Mouse (Mus musculus) testis, adult 2 months (tissue): ENCODE results near the gene Ociad1. TPM values are rescaled to one million over a fixed set of nuclear protein-coding genes. Genes with fewer than 3 reads are reported as not detected.

Experiments
- H3K27ac ChIP-seq: fragments of 200-500 bp; 2 replicates; pipeline ENCODE4 v1.5.1; 2012; ENCODE audit warnings: low read depth, low read length; ENCODE audit not compliant: control insufficient read depth, insufficient read depth
- H3K27me3 ChIP-seq: fragments of 200-500 bp; 2 replicates; pipeline ENCODE4 v1.6.1; 2012; ENCODE audit warnings: mild to moderate bottlenecking, low read length, moderate library complexity; ENCODE audit not compliant: control insufficient read depth, insufficient read depth
- H3K36me3 ChIP-seq: fragments of 200-500 bp; 2 replicates; pipeline ENCODE4 v1.6.1; 2012; ENCODE audit warnings: mild to moderate bottlenecking, low read length; ENCODE audit not compliant: control insufficient read depth, insufficient read depth
- H3K4me1 ChIP-seq: fragments of 200-500 bp; 2 replicates; pipeline ENCODE4 v1.6.1; 2012; ENCODE audit warnings: low read length; ENCODE audit not compliant: control insufficient read depth, insufficient read depth
- H3K4me3 ChIP-seq: fragments of 200-500 bp; 2 replicates; pipeline ENCODE4 v1.5.1; 2012; ENCODE audit warnings: low read depth, mild to moderate bottlenecking, low read length, moderate library complexity, mixed read lengths; ENCODE audit not compliant: control insufficient read depth
- CTCF ChIP-seq: fragments of 200-500 bp; IDR thresholded peaks from 2 replicates; pipeline ENCODE4 v1.5.1; 2012; ENCODE audit warnings: low read depth, mild to moderate bottlenecking, inconsistent platforms, low read length, moderate library complexity; ENCODE audit not compliant: control insufficient read depth, insufficient read depth, insufficient replicate concordance
- POLR2A ChIP-seq: fragments of 200-500 bp; IDR thresholded peaks from 2 replicates; pipeline ENCODE4 v1.6.1; 2012; ENCODE audit warnings: low read depth, mild to moderate bottlenecking, inconsistent platforms, low read length, moderate library complexity; ENCODE audit not compliant: control insufficient read depth
- polyA plus RNA-seq: library from polyadenylated mRNA; depleted of rRNA; stranded (reverse); fragments of >200 nt; gene quantifications from 2 replicates; pipeline ENCODE4 v1.2.3, GENCODE M21; 2012

Ociad1 gene
- polyA plus RNA-seq, 1 experiment: 60.4 TPM

GRCm38 (mm10) chr5:73268636-73269213 is 23.9 kb upstream of the Ociad1 start:
- H3K27me3 ChIP-seq: no peaks in the 10 kb centered on the region
- no peaks in the 10 kb centered on the region; the same call in 1 of the 2 replicates for H3K36me3 ChIP-seq
- H3K4me1 ChIP-seq: no peaks in the 10 kb centered on the region
- no peak overlapping the region for H3K4me3 ChIP-seq
- TF ChIP-seq POLR2A: no peak
- no peak for TF ChIP-seq CTCF
- H3K27ac ChIP-seq: no peak overlapping the region

GRCm38 (mm10) chr5:73270612-73271011 is 22.0 kb upstream of the Ociad1 start:
- H3K36me3 ChIP-seq: no peaks in the 10 kb centered on the region
- H3K27me3 ChIP-seq: no peaks in the 10 kb centered on the region
- H3K4me1 ChIP-seq: no peaks in the 10 kb centered on the region
- H3K27ac ChIP-seq: no peak overlapping the region
- H3K4me3 ChIP-seq: no peak overlapping the region
- no peak for TF ChIP-seq CTCF
- TF ChIP-seq POLR2A: no peak

- H3K4me3 ChIP-seq: no peak overlapping the region
- H3K27ac ChIP-seq: no peak overlapping the region; the same call in 1 of the 2 replicates
- H3K36me3 ChIP-seq: no peaks in the 10 kb centered on the region
- TF ChIP-seq CTCF: no peak
- no peak for TF ChIP-seq POLR2A
- H3K27me3 ChIP-seq: no peaks in the 10 kb centered on the region
- no peaks in the 10 kb centered on the region for H3K4me1 ChIP-seq
These were observed 19.4 kb upstream of the Ociad1 start for GRCm38 (mm10) chr5:73273171-73273570.

GRCm38 (mm10) chr5:73274941-73275340 is 17.6 kb upstream of the Ociad1 start:
- no peak overlapping the region for H3K27ac ChIP-seq
- H3K4me1 ChIP-seq: no peaks in the 10 kb centered on the region; the same call in 1 of the 2 replicates
- no peak overlapping the region for H3K4me3 ChIP-seq
- H3K36me3 ChIP-seq: no peaks in the 10 kb centered on the region
- H3K27me3 ChIP-seq: no peaks in the 10 kb centered on the region
- TF ChIP-seq POLR2A (no peak), CTCF (no peak)

- Histone ChIP-seq H3K27me3 (no peaks in the 10 kb centered on the region), H3K4me3 (no peak overlapping the region), H3K27ac (peak overlapping the region; percentile 47), H3K36me3 (no peaks in the 10 kb centered on the region), H3K4me1 (peaks cover 7% of the 10 kb centered on the region)
- no peak for TF ChIP-seq POLR2A
- no peak for TF ChIP-seq CTCF
These were observed 13.4 kb upstream of the Ociad1 start for GRCm38 (mm10) chr5:73279190-73279589.

GRCm38 (mm10) chr5:73279732-73280566 is 12.6 kb upstream of the Ociad1 start:
- H3K27ac ChIP-seq: peak overlapping the region; percentile 47
- H3K27me3 ChIP-seq: no peaks in the 10 kb centered on the region
- H3K36me3 ChIP-seq: no peaks in the 10 kb centered on the region
- TF ChIP-seq POLR2A: no peak
- TF ChIP-seq CTCF: no peak
- peaks cover 7% of the 10 kb centered on the region for H3K4me1 ChIP-seq
- no peak overlapping the region for H3K4me3 ChIP-seq

- Histone ChIP-seq H3K4me1 (peaks cover 7% of the 10 kb centered on the region), H3K27me3 (no peaks in the 10 kb centered on the region), H3K36me3 (no peaks in the 10 kb centered on the region), H3K27ac (no peak overlapping the region), H3K4me3 (no peak overlapping the region)
- no peak for TF ChIP-seq CTCF
- no peak for TF ChIP-seq POLR2A
These were observed 12.1 kb upstream of the Ociad1 start for GRCm38 (mm10) chr5:73280567-73280850.
